9 mouse cellular contexts compared by ENCODE assay signal in genomic region chr17:74732872-74733271, GRCm38 (mm10). TPM values are rescaled to one million over a fixed set of nuclear protein-coding genes. Genes with fewer than 3 reads are reported as not detected.
DNase-seq lines count a peak whose midpoint lies in the region; TF ChIP-seq lines count a peak whose summit lies in the region.
"Had no signal": no experiment of that assay in that cellular context is flagged by ENCODE, and none has a peak within 500 bp of the region (broad histone marks: within the 10 kb centered on the region; RNA-seq: fewer than 3 reads in every experiment).

No protein-coding gene starts in this region.

- TF ChIP-seq POLR2A in cerebellum, adult 2 months (IDR thresholded peaks at IDR 0.05; ENCODE audit: borderline replicate concordance, insufficient read depth, low read length), result no peak

- H3K27ac ChIP-seq in layer of hippocampus, adult 2 months, result no peak overlapping the region
- H3K27ac ChIP-seq in limb, embryonic 10.5 days, result no peak overlapping the region
- H3K27ac ChIP-seq in cerebellum, adult 2 months (ENCODE audit: insufficient read depth, low read length), result no peak overlapping the region
- H3K27ac ChIP-seq: neural tube, embryonic 12.5 days had no signal

- peak; percentile 55 for TF ChIP-seq CTCF in layer of hippocampus, adult 2 months (conservative IDR thresholded peaks at IDR 0.05)
- TF ChIP-seq CTCF in E14TG2a.4 (conservative IDR thresholded peaks at IDR 0.05; ENCODE audit: low read length), result peak; percentile 4; the same call in 1 of the 2 replicates
- no peak for TF ChIP-seq CTCF in cerebellum, adult 2 months (IDR thresholded peaks at IDR 0.05; ENCODE audit: borderline replicate concordance, insufficient read depth, low read depth, low read length)

- no peak for DNase-seq in layer of hippocampus, adult 2 months (ENCODE audit: low spot score in 2 of 2)
- no peak for DNase-seq in layer of hippocampus, adult 8-10 months (ENCODE audit: low spot score in 2 of 2)
- DNase-seq in R1 (ENCODE audit: low read depth, low spot score), result peak; percentile 67
- peak; percentile 53 for DNase-seq in induced T-regulatory cell, adult 2 months (ENCODE audit: low read depth)
- DNase-seq in limb, embryonic 10.5 days (ENCODE audit: low spot score), result no peak
- DNase-seq in cerebellum, adult 2 months, result no peak
- DNase-seq: lung, postnatal 10 days had no signal

- no peaks in the 10 kb centered on the region for H3K4me1 ChIP-seq in E14TG2a.4 (replicated peaks; ENCODE audit: low read depth, low read length)
- H3K4me1 ChIP-seq in limb, embryonic 10.5 days, result no peaks in the 10 kb centered on the region
- no peaks in the 10 kb centered on the region for H3K4me1 ChIP-seq in cerebellum, adult 2 months (ENCODE audit: control insufficient read depth, insufficient read depth, low read length)
- H3K4me1 ChIP-seq: neural tube, embryonic 12.5 days had no signal

- H3K27me3 ChIP-seq in E14TG2a.4 (ENCODE audit: insufficient read depth, low read length), result no peaks in the 10 kb centered on the region
- no peaks in the 10 kb centered on the region for H3K27me3 ChIP-seq in limb, embryonic 10.5 days (ENCODE audit: low read depth, poor library complexity, severe bottlenecking)
- H3K27me3 ChIP-seq in cerebellum, adult 2 months (ENCODE audit: control insufficient read depth, insufficient read depth, low read length), result no peaks in the 10 kb centered on the region
- H3K27me3 ChIP-seq: neural tube, embryonic 12.5 days had no signal

- peaks cover 67% of the 10 kb centered on the region for H3K36me3 ChIP-seq in E14TG2a.4 (ENCODE audit: insufficient read depth, low read length)
- peaks cover 42% of the 10 kb centered on the region for H3K36me3 ChIP-seq in limb, embryonic 10.5 days
- H3K36me3 ChIP-seq: neural tube, embryonic 12.5 days had no signal

- H3K4me3 ChIP-seq in layer of hippocampus, adult 2 months, result no peak overlapping the region
- H3K4me3 ChIP-seq in E14TG2a.4 (replicated peaks; ENCODE audit: low read length), result no peak overlapping the region
- no peak overlapping the region for H3K4me3 ChIP-seq in limb, embryonic 10.5 days
- H3K4me3 ChIP-seq in cerebellum, adult 2 months (replicated peaks; ENCODE audit: insufficient read depth, low read depth, low read length), result no peak overlapping the region
- H3K4me3 ChIP-seq: neural tube, embryonic 12.5 days had no signal

- no peaks in the 10 kb centered on the region for H3K9me3 ChIP-seq in E14TG2a.4 (ENCODE audit: low read length)
- no peaks in the 10 kb centered on the region for H3K9me3 ChIP-seq in limb, embryonic 10.5 days (replicated peaks)
- H3K9me3 ChIP-seq: neural tube, embryonic 12.5 days had no signal

RNA-seq across cellular contexts. Expression of gene Ttc27, which starts 15.3 kb away (rescaled TPM):
- 10 to 100 TPM; 27.7 to 28.5 TPM for total RNA-seq in layer of hippocampus, adult 2 months (2021)
- total RNA-seq in layer of hippocampus, adult 8-10 months (2022), result 10 to 100 TPM; 24.2 to 28.8 (median 25.5) TPM
- polyA plus RNA-seq in limb, embryonic 10.5 days (2016; fragmentation: Nextera tagmentation; extraction: Ambion mirVana), result 31.2 and 31.5 TPM in 2 replicates
- 11.1 and 12.1 TPM in 2 replicates for polyA plus RNA-seq in cerebellum, adult 2 months (2012; rRNA removed)

Comparison
In these comparisons a context has a peak if more than half of its experiments do, and no peak if none do; other contexts are left out.
1. DNase-seq: peak in R1 (single experiment) and induced T-regulatory cell, adult 2 months (single experiment); none in layer of hippocampus, adult 2 months (0 of 2), layer of hippocampus, adult 8-10 months (0 of 2), limb, embryonic 10.5 days (single experiment) and cerebellum, adult 2 months (0 of 2).